Mouse (Mus musculus) inflammation-experienced regulatory T-cells, adult 6 months (primary cell): ENCODE results near the gene Spata20. TPM values are rescaled to one million over a fixed set of nuclear protein-coding genes. Genes with fewer than 3 reads are reported as not detected.

Source experiments
- ATAC-seq: one replicate; pipeline ENCODE4 v1.8.0; 2017
- polyA plus RNA-seq, 3 experiments: library from polyadenylated mRNA; unstranded; fragments of 100-300 nt; shearing (Covaris generic); gene quantifications; one replicate each; pipeline ENCODE4 v1.2.1; 2017

Gene Spata20
- polyA plus RNA-seq, 3 experiments from 2014 or later: not detected

DNA sequence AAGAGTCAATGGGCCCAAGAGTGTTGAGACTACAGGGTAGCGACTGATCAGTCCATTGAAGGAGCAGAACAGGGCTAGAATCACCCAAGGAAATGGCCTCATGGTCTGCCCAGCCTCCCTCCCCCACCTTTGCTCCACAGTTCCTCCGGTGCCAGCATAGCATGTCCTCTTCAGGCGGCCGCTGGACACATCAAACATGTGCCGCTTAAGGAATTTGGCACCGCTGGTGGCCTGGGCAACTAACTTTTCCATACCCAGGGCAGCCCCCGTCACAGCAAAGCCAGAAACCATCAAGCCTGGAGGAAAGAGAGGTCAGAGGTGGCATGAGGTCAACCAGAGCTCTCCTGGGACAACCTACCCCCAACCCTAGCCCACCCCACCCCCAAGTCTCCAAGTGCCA is 4.0 kb downstream of the Spata20 start:
- no peak for ATAC-seq

DNA sequence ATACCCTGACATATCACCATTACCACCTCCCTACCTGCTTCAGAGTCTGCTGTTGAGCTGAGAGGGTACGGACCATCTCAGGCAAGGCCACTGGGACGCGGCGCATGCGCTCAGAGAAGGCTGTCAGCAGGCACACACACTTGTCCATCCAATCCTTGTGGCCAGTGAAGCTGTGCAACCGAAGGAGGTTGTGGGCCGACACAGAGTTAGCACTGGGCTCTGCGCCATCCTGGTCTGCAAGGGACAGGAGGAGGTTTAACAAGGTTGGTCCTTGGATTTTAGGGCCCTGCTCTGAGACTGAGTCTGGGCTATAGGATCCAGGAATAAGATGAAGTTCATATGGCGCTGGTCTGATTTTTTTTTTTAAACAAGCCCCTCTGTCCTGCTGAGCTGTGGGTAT is 5.6 kb downstream of the Spata20 start:
- no peak for ATAC-seq

DNA sequence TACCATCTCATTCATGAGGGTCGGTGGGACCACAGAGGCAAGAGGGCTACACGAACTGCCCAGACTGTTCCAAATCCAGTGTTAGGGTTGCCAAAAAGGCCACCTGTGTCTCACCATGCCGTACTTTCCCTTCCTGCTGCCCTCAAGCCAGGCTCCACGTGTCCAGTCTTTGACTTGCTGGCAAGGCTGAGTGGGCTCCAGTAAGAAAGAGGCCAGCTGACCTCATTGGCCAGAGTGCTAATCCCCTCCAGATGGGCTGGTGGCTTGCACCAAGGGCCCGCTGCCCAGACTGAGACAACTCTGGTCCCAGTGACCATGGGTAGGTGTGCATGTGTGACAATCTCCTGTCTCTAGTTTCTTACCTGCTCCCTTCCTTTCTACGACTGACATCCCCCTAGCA is 8.3 kb downstream of the Spata20 start:
- no peak for ATAC-seq

DNA sequence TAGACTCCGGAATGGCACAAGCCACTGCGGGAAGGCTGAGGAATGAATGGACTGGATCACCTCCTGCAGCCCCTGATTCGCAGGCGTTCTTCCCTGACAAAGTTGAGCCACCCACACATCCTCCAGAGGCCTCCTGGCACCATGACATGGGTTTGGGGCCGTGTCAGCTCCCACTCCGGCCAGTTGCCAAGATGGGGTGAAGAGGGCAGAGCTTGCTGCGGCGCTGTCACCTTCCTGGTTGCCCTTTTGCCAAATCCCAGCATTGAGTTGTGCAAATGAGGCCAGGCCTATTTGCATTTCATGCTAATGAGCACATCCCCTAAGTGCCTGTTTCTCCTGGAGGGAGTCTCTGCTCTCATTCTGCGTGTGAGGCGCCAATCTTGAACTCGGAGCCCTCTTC is 10.3 kb downstream of the Spata20 start:
- no peak for ATAC-seq

DNA sequence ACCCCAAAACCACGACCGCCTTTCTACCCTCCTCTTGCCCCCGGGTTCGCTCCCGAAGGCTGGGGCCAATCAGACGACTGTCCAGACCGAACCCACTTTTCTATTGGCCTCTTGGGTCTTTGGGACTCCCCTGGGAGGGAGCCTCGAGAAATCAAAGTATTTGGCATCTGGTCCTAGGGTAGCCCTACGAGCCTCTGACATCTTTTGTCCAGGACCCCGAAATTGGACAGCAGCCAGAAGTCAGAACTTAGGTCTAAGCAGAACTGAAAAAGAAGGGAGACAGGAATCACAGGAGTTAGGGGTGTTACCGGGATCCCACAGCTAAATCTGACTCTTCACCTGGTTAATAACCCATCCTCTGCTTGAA is 11.5 kb downstream of the Spata20 start:
- no peak for ATAC-seq

DNA sequence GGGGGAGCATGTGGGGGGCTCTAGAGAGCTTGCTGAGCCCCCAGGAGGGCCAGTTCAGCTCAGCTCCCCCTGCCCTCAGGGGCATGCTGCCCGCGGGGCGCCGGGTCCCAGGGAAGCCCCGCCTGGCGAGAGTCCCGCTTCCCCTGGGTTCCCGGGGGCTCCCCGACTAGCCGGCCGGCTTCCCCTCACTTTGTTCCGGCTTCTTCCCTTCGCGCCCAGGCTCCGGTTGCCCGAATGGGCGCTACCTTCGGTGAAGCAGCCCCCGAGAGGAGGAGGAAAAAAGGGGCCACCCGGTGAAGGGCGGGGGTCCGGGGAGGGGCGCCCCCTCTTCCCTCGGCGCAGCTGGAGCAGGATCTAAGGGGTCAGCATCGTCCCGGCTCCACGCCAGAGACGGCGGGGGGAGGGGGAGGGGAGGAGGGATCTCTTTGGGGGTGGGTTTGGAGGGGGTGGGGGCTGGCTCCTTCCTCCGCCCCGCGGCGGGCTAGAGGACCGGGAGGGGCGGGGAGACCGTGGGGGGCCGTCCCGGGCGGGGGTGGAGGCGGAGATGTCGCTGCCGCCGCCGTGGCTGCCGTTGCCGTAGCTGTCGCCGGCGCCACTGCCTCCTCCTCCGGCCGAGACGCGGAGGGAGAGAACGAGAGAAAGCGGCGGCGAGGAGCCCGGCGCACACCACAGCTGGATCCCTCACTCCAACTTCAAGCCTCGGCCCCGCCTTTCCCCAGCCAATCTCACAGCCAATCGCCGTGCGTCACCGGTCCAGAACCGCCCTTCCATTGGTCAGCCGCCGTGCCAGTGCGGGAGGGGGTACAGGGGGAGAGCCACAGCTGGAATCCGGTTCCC is 12.1 kb downstream of the Spata20 start, which contains the start of gene Cacna1g:
Gene Cacna1g, minus strand, starts transcription at position 492 of the 837 bp plus-strand sequence.
- ATAC-seq: peak; percentile 72

DNA sequence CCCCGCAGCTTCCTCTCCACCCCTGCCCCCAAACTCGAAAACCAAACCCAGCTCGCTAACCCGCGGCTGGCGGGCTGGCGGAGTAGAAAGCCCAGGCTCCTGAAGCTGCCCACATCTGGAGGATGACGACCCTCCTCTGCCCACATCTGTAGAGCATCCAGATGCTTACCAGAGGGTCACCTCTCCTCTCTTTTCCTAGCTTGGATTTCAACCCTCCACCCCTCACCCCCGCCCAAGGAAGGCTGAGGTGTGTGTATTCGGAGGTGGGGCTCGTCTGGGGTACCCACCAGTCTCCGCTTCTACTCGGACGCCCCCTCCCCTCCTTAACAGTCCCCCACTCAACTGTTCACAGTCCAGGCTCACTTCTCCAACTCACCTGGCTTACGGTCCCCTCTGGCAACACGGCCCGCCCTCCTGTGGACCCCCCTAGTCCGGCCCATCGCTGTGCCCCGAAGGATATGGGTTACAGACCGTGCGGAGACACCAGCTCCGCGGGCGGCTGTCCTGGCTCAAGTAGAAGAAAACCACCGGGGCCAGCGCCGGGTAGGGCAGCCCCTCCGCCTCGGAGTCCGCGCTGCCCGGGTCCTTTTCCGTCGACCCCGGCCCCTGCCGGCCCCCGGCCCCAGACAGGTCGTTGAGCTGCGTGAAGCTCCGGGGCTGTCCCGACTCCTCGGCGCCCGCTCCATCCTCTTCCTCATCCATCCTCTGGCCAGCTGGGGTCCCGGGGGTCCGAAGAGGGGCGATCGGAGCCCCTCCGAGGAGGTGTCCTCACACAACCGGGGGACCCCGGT is 12.9 kb downstream of the Spata20 start:
- ATAC-seq: peak; percentile 23

DNA sequence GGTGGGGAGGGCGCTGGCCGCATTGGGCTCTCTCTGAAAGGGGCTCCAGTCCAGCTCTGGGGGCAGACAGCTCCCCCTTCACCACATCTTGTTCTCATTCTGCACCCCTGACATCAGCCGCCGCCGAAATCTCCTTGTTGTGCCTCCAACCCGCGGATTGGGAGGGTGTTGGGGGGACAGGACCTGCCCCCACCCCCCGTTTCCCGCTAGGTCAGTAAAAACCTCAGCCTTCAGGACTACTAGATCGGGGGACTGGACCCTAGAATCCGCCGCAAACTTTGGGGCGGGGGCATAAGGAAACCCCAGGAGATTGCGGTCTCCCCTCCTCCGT is 13.4 kb downstream of the Spata20 start:
- ATAC-seq: peak; percentile 17

DNA sequence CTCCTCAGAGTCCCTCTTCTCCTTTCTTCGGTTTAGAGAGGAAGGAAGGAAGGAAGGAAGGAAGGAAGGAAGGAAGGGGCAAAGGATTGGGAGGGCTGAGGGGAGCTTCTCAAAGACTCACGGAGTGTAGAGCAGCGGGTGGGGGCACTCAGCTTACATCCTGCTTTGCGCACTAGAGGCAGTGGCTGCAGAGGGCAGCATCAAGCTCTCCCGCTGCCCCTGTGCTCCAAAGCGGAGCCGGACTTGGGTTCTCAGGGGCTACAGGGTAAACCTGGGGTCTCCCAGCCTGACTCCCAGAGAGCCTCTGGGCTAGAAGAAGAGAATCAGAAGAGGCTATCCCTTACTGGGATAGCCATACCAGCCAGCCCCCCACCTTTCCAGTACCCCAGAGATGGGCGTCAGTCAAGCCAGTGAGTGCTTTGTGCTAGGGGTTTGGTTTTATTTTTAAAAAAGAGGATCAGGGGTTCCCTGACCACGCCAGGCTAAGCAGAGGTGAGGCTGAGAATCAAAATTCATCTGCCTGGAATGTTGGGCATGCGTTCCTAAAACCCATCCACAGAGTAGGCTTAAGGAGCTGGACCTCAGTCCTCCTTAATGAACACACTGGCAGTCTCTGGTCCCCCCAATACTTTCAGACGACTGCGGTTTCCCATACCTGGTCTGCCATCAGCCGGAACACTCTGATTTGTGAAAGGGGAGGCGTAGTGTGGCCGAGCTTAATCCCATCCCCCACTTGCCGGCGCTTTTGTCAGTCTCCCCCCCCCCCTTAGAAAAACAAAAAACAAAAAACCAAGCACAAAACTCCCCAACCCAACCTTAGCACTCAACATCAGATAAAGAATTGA is 14.0 kb downstream of the Spata20 start:
- no peak for ATAC-seq

DNA sequence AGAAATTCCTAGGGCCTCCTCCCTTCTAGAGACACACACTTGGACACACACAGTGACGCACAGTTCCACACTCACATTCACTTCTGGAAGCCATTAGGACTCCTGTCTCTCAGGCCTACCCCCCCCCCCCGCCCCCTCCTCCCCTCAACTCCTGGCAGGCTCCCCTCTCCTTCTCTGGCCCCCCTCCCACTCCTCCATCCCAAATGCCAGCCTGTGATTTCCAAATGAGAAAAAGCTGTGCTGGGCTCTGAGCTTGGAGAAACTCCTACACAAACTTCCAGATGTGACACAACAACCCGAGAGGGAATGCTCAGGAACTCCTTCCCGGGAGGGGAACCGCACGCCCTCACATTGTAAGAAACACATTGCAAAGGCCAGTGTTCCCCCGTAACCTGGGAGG is 15.6 kb downstream of the Spata20 start:
- no peak for ATAC-seq

DNA sequence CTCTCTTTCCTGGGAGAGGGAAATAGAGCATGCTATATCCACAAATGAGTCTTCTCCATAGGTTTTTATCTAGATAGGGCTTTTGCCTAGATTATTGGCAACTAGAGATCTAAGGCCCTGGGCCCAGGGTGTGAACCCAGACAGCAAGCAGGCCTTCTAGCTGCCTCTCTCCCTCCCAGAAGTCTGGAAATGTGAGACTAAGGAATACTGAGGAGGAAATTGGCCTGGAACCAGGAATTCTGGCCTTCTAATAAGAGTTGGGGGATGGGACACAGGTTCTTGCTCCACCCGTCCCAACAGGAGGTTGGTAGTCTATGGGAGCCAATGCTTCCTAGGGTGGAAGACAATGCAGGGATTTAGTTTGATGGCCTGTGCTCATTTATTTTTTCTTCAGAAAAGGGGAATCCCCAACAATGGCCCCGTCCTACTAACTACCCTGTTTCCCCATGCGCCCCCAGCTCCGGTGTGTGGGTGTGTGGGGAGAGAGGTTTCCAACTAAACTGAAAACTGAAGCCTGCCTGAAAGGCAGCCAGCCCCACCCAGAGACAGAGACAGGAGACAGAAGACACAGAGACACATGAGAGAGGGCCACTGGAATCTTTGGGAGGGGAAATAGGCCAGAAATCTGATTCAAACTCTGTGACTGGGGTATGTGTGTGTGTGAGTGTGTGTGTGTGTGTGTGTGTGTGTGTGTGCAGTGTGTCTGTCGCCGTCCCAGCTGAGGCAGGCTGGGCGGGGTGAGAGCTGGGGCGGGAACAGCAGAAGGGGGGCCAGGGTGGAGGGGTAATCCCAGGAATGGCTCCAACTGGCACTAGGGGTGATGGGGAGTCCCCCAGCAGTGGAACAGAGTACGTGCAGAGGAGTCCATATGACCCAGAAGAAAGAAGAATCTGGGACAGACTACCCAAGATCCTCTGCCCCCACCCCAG is 16.6 kb downstream of the Spata20 start:
- ATAC-seq: no peak

DNA sequence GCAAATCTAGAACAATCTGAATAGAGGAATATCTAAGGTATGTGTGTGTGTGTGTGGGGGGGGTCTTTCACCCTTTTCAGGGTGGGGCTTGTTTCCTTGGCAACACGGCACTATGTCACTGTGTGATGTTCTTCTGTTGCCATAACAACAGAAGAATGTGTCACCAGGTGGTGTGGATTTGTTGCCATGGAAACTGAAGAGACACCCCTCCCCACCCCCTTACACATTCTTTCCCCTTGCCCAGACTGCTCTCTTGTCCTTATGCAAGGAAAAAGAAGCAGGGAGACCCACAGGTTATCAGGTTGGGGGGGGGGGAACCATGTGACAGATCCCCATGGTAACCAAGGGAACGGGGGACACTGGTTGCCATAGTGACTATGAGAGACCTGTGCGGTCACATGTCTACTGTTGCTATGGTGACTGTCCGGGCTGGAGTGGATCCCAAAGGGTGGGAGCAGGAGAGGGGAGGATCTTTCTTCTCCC is 17.4 kb downstream of the Spata20 start:
- ATAC-seq: no peak

DNA sequence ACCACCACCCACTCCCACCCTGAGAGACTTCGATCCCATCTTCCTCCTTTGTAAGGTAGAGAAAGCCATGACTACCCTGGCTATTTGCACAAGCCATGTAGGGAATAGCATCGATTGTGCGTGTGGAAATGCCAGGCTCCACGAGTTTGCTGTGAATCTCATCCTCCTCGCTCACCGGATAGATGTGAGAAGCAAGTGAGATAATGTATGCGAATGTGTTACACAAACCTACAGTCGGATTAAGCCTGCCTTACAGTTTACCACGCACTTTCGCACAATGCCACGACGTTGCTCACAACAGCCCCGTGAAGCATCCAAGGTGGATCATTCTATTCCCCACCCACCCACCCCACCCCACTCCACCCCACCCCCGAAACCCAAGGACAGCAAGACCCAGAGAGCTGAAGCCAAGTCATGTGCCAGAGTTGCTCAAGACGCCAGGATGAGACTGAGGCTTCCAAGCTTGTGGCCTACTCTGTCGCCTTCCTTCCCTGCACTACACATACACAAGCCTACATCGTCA is 19.6 kb downstream of the Spata20 start:
- no peak for ATAC-seq

DNA sequence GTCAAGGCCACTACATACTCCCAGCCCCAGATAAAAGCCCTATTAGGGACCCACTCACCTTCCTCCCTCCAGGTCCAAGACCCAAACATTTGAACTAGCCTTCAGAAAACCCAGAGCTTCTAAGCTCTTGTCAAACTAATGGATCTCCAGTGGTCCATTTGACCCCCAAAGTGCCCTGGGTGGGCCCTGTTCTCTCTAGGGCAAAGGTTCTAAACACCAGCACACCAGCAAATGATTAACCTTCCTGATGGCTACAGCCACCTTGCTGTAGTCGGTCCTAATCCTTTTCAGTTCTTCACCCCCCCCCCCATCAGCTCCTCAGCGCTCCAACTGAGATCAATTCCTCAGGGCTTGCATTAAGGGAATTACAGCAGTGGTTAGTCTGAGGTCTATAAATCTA is 21.8 kb downstream of the Spata20 start:
- ATAC-seq: no peak

DNA sequence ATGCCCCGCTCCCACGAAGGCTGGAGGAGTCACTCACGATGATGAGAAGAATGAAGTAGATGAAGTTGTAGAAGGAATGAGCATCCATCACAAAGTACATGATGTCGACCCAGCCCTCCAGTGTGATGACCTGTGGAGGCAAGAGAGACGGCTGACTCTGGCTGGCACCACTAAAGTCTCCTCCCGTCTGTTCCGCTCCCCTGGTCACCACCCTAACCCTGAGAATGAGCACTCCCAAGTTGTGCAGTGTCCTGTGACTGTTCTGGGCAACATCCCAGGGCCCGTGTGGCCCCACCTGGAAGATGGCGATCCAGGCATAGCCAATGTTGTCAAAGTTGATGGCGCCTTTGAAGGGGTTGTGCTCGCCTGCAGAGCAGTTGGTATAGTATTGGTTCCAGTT is 24.1 kb downstream of the Spata20 start:
- no peak for ATAC-seq

DNA sequence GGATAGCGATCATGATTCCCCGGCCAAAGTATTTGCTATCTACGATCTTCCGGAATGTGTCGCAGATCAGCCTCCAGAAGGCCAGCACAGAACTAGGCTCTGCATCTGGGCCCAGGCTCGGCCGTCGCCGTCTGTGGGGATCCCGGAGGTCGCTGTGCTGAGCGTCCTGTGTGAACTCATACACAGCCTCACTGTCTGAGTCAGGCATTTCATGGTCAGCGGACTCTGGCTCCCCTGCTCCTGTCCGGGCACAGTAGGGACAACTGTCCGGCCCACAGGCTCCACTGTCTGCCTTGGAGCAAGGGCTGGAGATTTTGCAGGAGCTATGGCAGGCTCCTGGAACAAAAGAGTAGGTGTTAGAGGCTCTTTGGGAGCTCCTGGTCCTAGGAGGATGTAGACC is 29.0 kb downstream of the Spata20 start:
- no peak for ATAC-seq

DNA sequence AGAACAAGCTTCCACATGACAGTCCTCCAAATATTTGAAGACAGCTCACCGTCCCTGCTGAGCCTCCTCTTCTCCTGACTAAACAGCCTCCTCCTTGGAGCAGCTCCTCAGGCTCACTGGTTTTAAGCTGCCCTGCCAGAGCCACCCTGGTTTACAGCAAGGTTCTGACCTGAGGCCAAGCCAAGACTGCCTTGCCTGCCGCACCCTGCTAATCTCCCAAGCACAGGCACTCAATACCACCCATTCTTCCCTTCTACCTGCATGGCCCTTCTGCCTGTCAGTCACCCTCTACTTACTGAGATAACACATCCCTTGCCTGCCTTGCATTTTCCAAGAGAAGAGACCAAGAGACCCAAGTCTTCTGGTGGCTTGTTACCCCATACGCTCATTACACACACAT is 29.6 kb downstream of the Spata20 start:
- ATAC-seq: no peak

DNA sequence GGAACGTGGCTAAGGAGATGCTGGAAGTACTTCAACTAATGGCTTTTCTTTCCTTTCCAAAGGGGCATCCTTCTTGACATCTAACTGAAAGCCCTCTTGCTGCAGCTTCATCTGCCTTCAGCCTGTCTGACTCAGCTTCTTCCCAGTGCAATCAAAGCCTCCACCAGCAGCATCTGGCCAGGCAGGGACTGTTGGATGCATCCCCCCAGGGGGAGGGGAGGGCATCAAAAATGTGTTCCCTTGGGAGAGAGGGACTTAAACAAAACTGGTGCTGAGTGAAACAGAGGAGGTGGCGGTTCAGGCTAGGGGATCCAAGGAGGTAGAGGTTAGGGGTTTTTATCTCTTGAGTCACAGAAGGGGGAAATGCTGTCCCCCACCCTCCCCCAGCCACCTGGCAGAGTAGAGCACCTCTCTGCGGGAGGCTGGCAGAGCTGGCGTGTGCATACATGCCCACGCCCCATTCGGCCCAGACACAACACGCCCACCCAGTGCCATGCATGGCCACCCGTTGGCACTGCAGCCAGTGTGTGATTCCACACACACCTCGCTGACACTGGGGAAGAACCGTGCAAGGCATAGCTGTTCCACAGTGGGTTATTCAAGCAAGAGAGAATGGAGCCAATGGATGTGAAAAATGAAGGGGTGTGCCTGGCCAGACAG is 30.7 kb downstream of the Spata20 start:
- ATAC-seq: no peak

DNA sequence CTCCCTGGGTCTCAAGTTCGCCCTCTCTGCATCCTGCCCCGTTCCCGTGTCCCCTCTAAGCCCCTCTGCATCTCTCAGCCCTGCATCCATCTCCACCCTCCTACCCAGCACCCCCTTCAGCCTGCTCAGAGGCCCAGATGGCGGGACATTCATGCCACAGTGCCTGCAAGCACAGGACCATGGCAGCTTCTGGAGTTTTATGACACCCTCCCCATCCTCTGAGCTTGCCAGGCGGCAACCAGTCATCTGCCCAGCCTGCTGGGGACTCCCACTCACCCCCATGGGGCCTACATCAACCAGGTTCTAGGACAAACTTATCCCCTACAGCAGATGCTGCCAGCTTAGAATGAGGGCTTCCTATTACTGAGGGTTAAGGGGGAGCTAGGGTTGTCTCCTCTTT is 31.2 kb downstream of the Spata20 start:
- no peak for ATAC-seq

DNA sequence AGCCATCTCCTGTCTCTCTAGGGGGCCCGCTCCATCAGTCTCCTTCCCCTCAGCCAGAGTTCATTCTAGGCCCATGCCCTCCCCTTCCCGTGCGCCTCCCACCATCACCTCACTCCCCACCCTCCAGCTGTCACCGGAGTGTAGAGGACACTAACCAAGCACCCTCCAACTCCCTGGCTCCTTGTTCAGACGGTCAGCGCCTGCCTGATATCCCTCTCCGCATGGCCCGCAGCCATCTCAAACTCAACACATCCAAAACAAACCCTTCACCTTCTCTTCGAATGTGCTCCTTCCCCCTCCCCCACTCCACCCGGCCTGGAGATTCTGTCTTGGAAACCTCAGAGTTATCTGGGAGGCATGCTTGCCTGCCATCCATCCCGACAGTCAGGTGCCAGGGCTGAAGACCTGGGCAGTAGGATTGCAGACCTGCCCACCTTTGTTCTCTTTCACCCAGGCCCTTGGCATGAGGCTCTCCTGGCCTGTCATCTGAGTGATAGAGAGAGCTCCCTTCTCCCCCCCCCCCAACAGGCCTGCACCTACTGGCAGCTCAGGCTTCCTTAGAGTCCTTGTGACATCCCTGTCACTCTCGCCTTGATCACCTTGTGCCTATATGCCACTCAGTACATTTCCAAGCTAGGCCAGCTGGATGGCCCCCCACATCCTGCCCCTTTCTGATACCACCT is 34.7 kb downstream of the Spata20 start:
- no peak for ATAC-seq

DNA sequence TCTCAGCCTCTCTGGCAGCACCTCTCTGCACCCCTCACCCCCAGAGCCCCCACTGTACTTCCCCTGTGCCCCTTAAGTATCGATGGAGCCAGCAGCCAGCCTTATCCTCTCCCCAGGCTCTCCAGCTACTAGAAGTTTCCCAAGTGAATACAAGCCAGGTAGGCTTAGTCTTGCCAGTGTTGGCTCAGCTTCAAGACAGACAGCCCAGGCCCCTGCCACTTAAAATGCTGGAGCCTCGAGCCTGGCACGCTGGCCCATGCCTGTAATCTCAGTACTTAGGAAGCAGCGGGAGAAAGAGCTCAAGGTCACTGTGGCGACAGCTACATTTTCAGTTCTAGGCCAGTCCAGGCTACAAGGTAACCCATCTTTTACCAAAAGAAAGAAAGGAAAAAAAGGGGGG is 36.1 kb downstream of the Spata20 start:
- no peak for ATAC-seq
